Mouse (Mus musculus) adrenal gland, postnatal 25 days (tissue): Measurements from ENCODE around the gene Dvl3. TPM values are rescaled to one million over a fixed set of nuclear protein-coding genes. Genes with fewer than 3 reads are reported as not detected.
"Not testable (repeated sequence)": the region's sequence is repeated elsewhere in the genome, so short reads cannot be mapped to it uniquely, and the experiment has no call there.

Experiments
- DNase-seq: peaks from one replicate; pipeline ENCODE4 v3.0.0; 2021; ENCODE audit warnings: mixed read lengths
- long read RNA-seq: library from polyadenylated mRNA; stranded (forward); transcript quantifications from one replicate; pipeline ENCODE4 v2.0.0, GENCODE M21; 2021
- total RNA-seq: library from RNA; stranded (reverse); gene quantifications from 2 replicates; pipeline ENCODE4 v1.2.3, GENCODE M21; 2021

Gene Dvl3
- 43.9 and 46.2 TPM in 2 replicates for total RNA-seq
- long read RNA-seq, partial matches to known transcripts, result 13 of 21 reads
- long read RNA-seq, other reads (novel, unspliced or antisense), result 5 of 21 reads

GRCm38 (mm10) chr16:20516726-20517201 is at the start of gene Dvl3:
Gene Dvl3 (plus strand): TSS chr16:20516982.
- DNase-seq, result peak; percentile 95

GRCm38 (mm10) chr16:20470981-20471380 is 45.8 kb upstream of the Dvl3 start:
- DNase-seq, result no peak

GRCm38 (mm10) chr16:20471686-20472085 is 45.1 kb upstream of the Dvl3 start:
- no peak for DNase-seq

- no peak for DNase-seq
These were observed 43.0 kb upstream of the Dvl3 start for GRCm38 (mm10) chr16:20473748-20474147.

- peak; percentile 80 for DNase-seq
These were observed 42.6 kb upstream of the Dvl3 start for GRCm38 (mm10) chr16:20474211-20474610.

- DNase-seq, result no peak
These were observed 42.0 kb upstream of the Dvl3 start for GRCm38 (mm10) chr16:20474786-20475185.

GRCm38 (mm10) chr16:20475335-20475734 is 41.4 kb upstream of the Dvl3 start:
- no peak for DNase-seq

GRCm38 (mm10) chr16:20476857-20477256 is 39.9 kb upstream of the Dvl3 start:
- peak; percentile 70 for DNase-seq

GRCm38 (mm10) chr16:20477270-20477669 is 39.5 kb upstream of the Dvl3 start:
- DNase-seq, result no peak

GRCm38 (mm10) chr16:20478504-20478903 is 38.3 kb upstream of the Dvl3 start:
- no peak for DNase-seq

- not testable (repeated sequence) for DNase-seq
These were observed 37.6 kb upstream of the Dvl3 start for GRCm38 (mm10) chr16:20479026-20479760.

GRCm38 (mm10) chr16:20480115-20480514 is 36.7 kb upstream of the Dvl3 start:
- DNase-seq, result no peak

GRCm38 (mm10) chr16:20481746-20482145 is 35.0 kb upstream of the Dvl3 start:
- DNase-seq, result no peak

- DNase-seq, result not testable (repeated sequence)
These were observed 33.1 kb upstream of the Dvl3 start for GRCm38 (mm10) chr16:20483716-20484115.

- no peak for DNase-seq
These were observed 31.7 kb upstream of the Dvl3 start for GRCm38 (mm10) chr16:20485061-20485460.

GRCm38 (mm10) chr16:20486048-20486447 is 30.7 kb upstream of the Dvl3 start:
- DNase-seq, result no peak

- DNase-seq, result no peak
These were observed 28.6 kb upstream of the Dvl3 start for GRCm38 (mm10) chr16:20488151-20488550.

GRCm38 (mm10) chr16:20488751-20489150 is 28.0 kb upstream of the Dvl3 start:
- DNase-seq, result not testable (repeated sequence)

GRCm38 (mm10) chr16:20489233-20489632 is 27.5 kb upstream of the Dvl3 start:
- no peak for DNase-seq

- DNase-seq, result peak; percentile 37
These were observed 26.2 kb upstream of the Dvl3 start for GRCm38 (mm10) chr16:20490581-20490980.

GRCm38 (mm10) chr16:20491301-20491700 is 25.5 kb upstream of the Dvl3 start:
- no peak for DNase-seq

GRCm38 (mm10) chr16:20493452-20493851 is 23.3 kb upstream of the Dvl3 start:
- DNase-seq, result no peak

GRCm38 (mm10) chr16:20496671-20497600 is 19.8 kb upstream of the Dvl3 start:
- no peak for DNase-seq
